Mouse (Mus musculus) megakaryocyte, adult 5-6 weeks (primary cell): Measurements from ENCODE around the gene Bco1. TPM values are rescaled to one million over a fixed set of nuclear protein-coding genes. Genes with fewer than 3 reads are reported as not detected.

Experiments used
- ATAC-seq: 2 replicates; pipeline ENCODE4 v1.8.0; 2016; ENCODE audit warnings: mild to moderate bottlenecking, inconsistent platforms; ENCODE audit not compliant: poor library complexity, severe bottlenecking
- total RNA-seq, 2 experiments: library from RNA; stranded (forward) in 1 of 2; stranded (reverse) in 1 of 2; fragments of 153-499, 151-499 nt in 1 of 2; fragments of 221-1000, 200-1000 nt in 1 of 2; gene quantifications; 2 replicates each; pipeline versions ENCODE4 v1.2.3 to v1.2.4; 2015 to 2017

The Bco1 gene
- total RNA-seq (2015) (not detected in 2 replicates), total RNA-seq (2017) (not detected in 2 replicates)

- no peak for ATAC-seq
These were observed at the start of gene Bco1 for GRCm38 (mm10) chr8:117095647-117096046. Gene Bco1 (plus strand): TSS chr8:117095854.

GRCm38 (mm10) chr8:117049444-117049843, 46.2 kb upstream of the Bco1 start:
- no peak for ATAC-seq

GRCm38 (mm10) chr8:117050763-117051162, 44.9 kb upstream of the Bco1 start:
- peak; percentile 61 for ATAC-seq

GRCm38 (mm10) chr8:117051316-117051715, 44.3 kb upstream of the Bco1 start:
- no peak for ATAC-seq

GRCm38 (mm10) chr8:117053135-117054079, 42.2 kb upstream of the Bco1 start:
- no peak for ATAC-seq

- ATAC-seq, result no peak
These were observed 41.5 kb upstream of the Bco1 start for GRCm38 (mm10) chr8:117054146-117054545.

- peak; percentile 89 for ATAC-seq
These were observed 40.6 kb upstream of the Bco1 start for GRCm38 (mm10) chr8:117055097-117055496.

GRCm38 (mm10) chr8:117059021-117059420, 36.6 kb upstream of the Bco1 start:
- no peak for ATAC-seq

GRCm38 (mm10) chr8:117060306-117060705, 35.3 kb upstream of the Bco1 start:
- ATAC-seq, result no peak

GRCm38 (mm10) chr8:117061180-117061880, 34.3 kb upstream of the Bco1 start:
- ATAC-seq, result no peak

- peak; percentile 92 for ATAC-seq
These were observed 28.7 kb upstream of the Bco1 start for GRCm38 (mm10) chr8:117066955-117067354.

- ATAC-seq, result no peak
These were observed 28.3 kb upstream of the Bco1 start for GRCm38 (mm10) chr8:117067396-117067795.

- no peak for ATAC-seq
These were observed 27.4 kb upstream of the Bco1 start for GRCm38 (mm10) chr8:117068294-117068693.

- no peak for ATAC-seq
These were observed 25.9 kb upstream of the Bco1 start for GRCm38 (mm10) chr8:117069708-117070107.

GRCm38 (mm10) chr8:117074350-117075182, 21.1 kb upstream of the Bco1 start:
- peak; percentile 75 for ATAC-seq

- ATAC-seq, result no peak
These were observed 17.2 kb upstream of the Bco1 start for GRCm38 (mm10) chr8:117078367-117078926.

GRCm38 (mm10) chr8:117079652-117080051, 16.0 kb upstream of the Bco1 start:
- ATAC-seq, result peak; percentile 79

- ATAC-seq, result no peak
These were observed 13.2 kb upstream of the Bco1 start, which contains the start of gene Pkd1l2 for GRCm38 (mm10) chr8:117082399-117082872. Gene Pkd1l2 (minus strand): TSS chr8:117082449.

- 0 out of 2 replicates have a peak, but pooled peaks have one; percentile 22 for ATAC-seq
These were observed 12.6 kb upstream of the Bco1 start for GRCm38 (mm10) chr8:117082947-117083559.

- peak; percentile 63 for ATAC-seq
These were observed 10.1 kb upstream of the Bco1 start for GRCm38 (mm10) chr8:117085521-117085920.
